Mouse (Mus musculus) lung, postnatal 0 days (tissue): ENCODE measurements around the gene Adrb1. TPM values are rescaled to one million over a fixed set of nuclear protein-coding genes. Genes with fewer than 3 reads are reported as not detected.

ENCODE experiments used
- ATAC-seq: fragments of 200-750 bp; cut with Nextera tagmentation; 2 replicates; pipeline ENCODE4 v1.8.0; 2017; ENCODE audit warnings: moderate library complexity
- DNase-seq: peaks from one replicate; pipeline ENCODE4 v3.0.0-alpha.2; 2016; ENCODE audit warnings: low spot score
- H3K27ac ChIP-seq: fragments of 300-500 bp; sonication (generic); 2 replicates; pipeline ENCODE4 v1.5.1; 2014; ENCODE audit warnings: antibody characterized with exemption, mild to moderate bottlenecking, low read length, mixed read lengths
- H3K27me3 ChIP-seq: fragments of 300-500 bp; sonication (generic); replicated peaks from 2 replicates; pipeline ENCODE4 v1.6.1; 2014; ENCODE audit warnings: low read length, mixed read lengths; ENCODE audit not compliant: insufficient read depth
- H3K36me3 ChIP-seq: fragments of 300-500 bp; sonication (generic); 2 replicates; pipeline ENCODE4 v1.6.1; 2014; ENCODE audit warnings: low read length, mixed read lengths; ENCODE audit not compliant: insufficient read depth
- H3K4me1 ChIP-seq: fragments of 300-500 bp; sonication (generic); 2 replicates; pipeline ENCODE4 v1.6.1; 2014; ENCODE audit warnings: antibody characterized with exemption, low read depth, low read length, mixed read lengths; ENCODE audit not compliant: insufficient read depth
- H3K4me2 ChIP-seq: fragments of 300-500 bp; sonication (generic); replicated peaks from 2 replicates; pipeline ENCODE4 v1.6.1; 2014; ENCODE audit warnings: low read depth, mild to moderate bottlenecking, low read length, moderate library complexity, mixed read lengths
- H3K4me3 ChIP-seq: fragments of 300-500 bp; sonication (generic); 2 replicates; pipeline ENCODE4 v1.5.1; 2014; ENCODE audit warnings: low read depth, low read length
- H3K9ac ChIP-seq: fragments of 300-500 bp; sonication (generic); replicated peaks from 2 replicates; pipeline ENCODE4 v1.6.1; 2014; ENCODE audit warnings: low read depth, mild to moderate bottlenecking
- H3K9me3 ChIP-seq: fragments of 300-500 bp; sonication (generic); 2 replicates; pipeline ENCODE4 v1.6.1; 2016; ENCODE audit warnings: low read length, mixed read lengths
- CTCF ChIP-seq: IDR thresholded peaks from 2 replicates; pipeline ENCODE4 v1.5.1; 2016; ENCODE audit warnings: antibody characterized with exemption, mild to moderate bottlenecking
- EP300 ChIP-seq: IDR thresholded peaks from 2 replicates; pipeline ENCODE4 v1.6.1; 2016; ENCODE audit warnings: antibody characterized with exemption, mild to moderate bottlenecking, control low read depth
- WGBS: fragments of 180-500 bp; shearing (Covaris S2); extraction: QIAGEN DNeasy Blood & Tissue Kit; methylation state at CpG from one replicate; pipeline ENCODE4 v1.1.7; 2014; 5-methylcytosine and 5-hydroxymethylcytosine counted together
- polyA plus RNA-seq: library from polyadenylated mRNA; unstranded; fragments of >200 nt; fragmentation: Nextera tagmentation; extraction: Ambion mirVana; gene quantifications from 2 replicates; pipeline ENCODE4 v1.2.1, GENCODE M21; 2015

The Adrb1 gene
- polyA plus RNA-seq, 1 experiment from 2014 or later, result 12.6 TPM

GRCm38 (mm10) chr19:56756412-56756811, 34.4 kb downstream of the Adrb1 start:
- Histone ChIP-seq H3K4me2 (no peak overlapping the region), H3K9me3 (no peaks in the 10 kb centered on the region), H3K4me1 (no peaks in the 10 kb centered on the region), H3K36me3 (no peaks in the 10 kb centered on the region), H3K9ac (no peak overlapping the region), H3K27ac (no peak overlapping the region), H3K27me3 (no peaks in the 10 kb centered on the region), H3K4me3 (no peak overlapping the region)
- TF ChIP-seq CTCF, result no peak
- 77% methylated on average over 10 of the region's 10 CpGs for WGBS
- DNase-seq (peak; percentile 37), ATAC-seq (peak; percentile 37; the same call in 1 of the 2 replicates)

- DNase-seq (no peak), ATAC-seq (no peak)
- Histone ChIP-seq H3K9ac (no peak overlapping the region), H3K27ac (no peak overlapping the region), H3K9me3 (no peaks in the 10 kb centered on the region), H3K4me2 (no peak overlapping the region), H3K36me3 (no peaks in the 10 kb centered on the region), H3K4me1 (no peaks in the 10 kb centered on the region), H3K4me3 (no peak overlapping the region), H3K27me3 (no peaks in the 10 kb centered on the region)
- 79% methylated on average over 2 of the region's 2 CpGs for WGBS
- TF ChIP-seq EP300, result no peak
- no peak for TF ChIP-seq CTCF
These were observed 36.3 kb downstream of the Adrb1 start for GRCm38 (mm10) chr19:56758311-56758710.

- no peak for TF ChIP-seq CTCF
- TF ChIP-seq EP300, result no peak
- Histone ChIP-seq H3K36me3 (no peaks in the 10 kb centered on the region), H3K27ac (no peak overlapping the region), H3K4me1 (no peaks in the 10 kb centered on the region), H3K27me3 (no peaks in the 10 kb centered on the region), H3K4me3 (no peak overlapping the region), H3K4me2 (no peak overlapping the region), H3K9ac (no peak overlapping the region), H3K9me3 (no peaks in the 10 kb centered on the region)
- 63% methylated on average over 4 of the region's 4 CpGs for WGBS
- 0 out of 2 replicates have a peak, but pooled peaks have one; percentile 28 for ATAC-seq
- no peak for DNase-seq
These were observed 37.7 kb downstream of the Adrb1 start for GRCm38 (mm10) chr19:56759740-56760139.

GRCm38 (mm10) chr19:56760306-56760940, 38.4 kb downstream of the Adrb1 start:
- Histone ChIP-seq H3K9ac (no peak overlapping the region), H3K27ac (no peak overlapping the region), H3K9me3 (no peaks in the 10 kb centered on the region), H3K4me3 (no peak overlapping the region), H3K4me1 (no peaks in the 10 kb centered on the region), H3K36me3 (no peaks in the 10 kb centered on the region), H3K4me2 (no peak overlapping the region), H3K27me3 (no peaks in the 10 kb centered on the region)
- no peak for TF ChIP-seq EP300
- no peak for TF ChIP-seq CTCF
- no peak for ATAC-seq
- WGBS, result 72% methylated on average over 8 of the region's 8 CpGs
- DNase-seq, result no peak

- no peaks in the 10 kb centered on the region for H3K4me1 ChIP-seq
- no peak for DNase-seq
- TF ChIP-seq EP300 (no peak), CTCF (no peak)
- no peak overlapping the region for H3K27ac ChIP-seq
- no peak overlapping the region for H3K9ac ChIP-seq
- no peaks in the 10 kb centered on the region for H3K9me3 ChIP-seq
- WGBS, result 91% methylated on average over 5 of the region's 5 CpGs
- H3K36me3 ChIP-seq, result no peaks in the 10 kb centered on the region
- no peak for ATAC-seq
- H3K4me3 ChIP-seq, result no peak overlapping the region
- no peaks in the 10 kb centered on the region for H3K27me3 ChIP-seq
- H3K4me2 ChIP-seq, result no peak overlapping the region
These were observed 39.1 kb downstream of the Adrb1 start for GRCm38 (mm10) chr19:56761096-56761495.

- Histone ChIP-seq H3K27me3 (no peaks in the 10 kb centered on the region), H3K4me2 (no peak overlapping the region), H3K9me3 (no peaks in the 10 kb centered on the region), H3K4me3 (no peak overlapping the region), H3K27ac (no peak overlapping the region), H3K4me1 (no peaks in the 10 kb centered on the region), H3K9ac (no peak overlapping the region), H3K36me3 (no peaks in the 10 kb centered on the region)
- no peak for DNase-seq
- TF ChIP-seq CTCF (no peak), EP300 (no peak)
- 70% methylated on average over 2 of the region's 2 CpGs for WGBS
- ATAC-seq, result no peak
These were observed 39.7 kb downstream of the Adrb1 start for GRCm38 (mm10) chr19:56761727-56762126.

GRCm38 (mm10) chr19:56762686-56763085, 40.7 kb downstream of the Adrb1 start:
- DNase-seq (no peak), ATAC-seq (no peak)
- H3K27me3 ChIP-seq, result no peaks in the 10 kb centered on the region
- H3K9ac ChIP-seq, result no peak overlapping the region
- H3K4me3 ChIP-seq, result no peak overlapping the region
- H3K27ac ChIP-seq, result no peak overlapping the region
- no peaks in the 10 kb centered on the region for H3K9me3 ChIP-seq
- WGBS, result 96% methylated on average over 4 of the region's 4 CpGs
- no peaks in the 10 kb centered on the region for H3K4me1 ChIP-seq
- H3K4me2 ChIP-seq, result no peak overlapping the region
- H3K36me3 ChIP-seq, result no peaks in the 10 kb centered on the region
- TF ChIP-seq CTCF (no peak), EP300 (no peak)
